Mouse (Mus musculus) brain, embryonic 14.5 days (tissue): Measurements from ENCODE around the gene Prkcz. TPM values are rescaled to one million over a fixed set of nuclear protein-coding genes. Genes with fewer than 3 reads are reported as not detected.
"Not testable (repeated sequence)": the region's sequence is repeated elsewhere in the genome, so short reads cannot be mapped to it uniquely, and the experiment has no call there.

ENCODE experiments used
- DNase-seq: peaks from one replicate; pipeline ENCODE4 v3.0.0-alpha.2; 2011; ENCODE audit warnings: low read depth
- CTCF ChIP-seq: fragments of 200-500 bp; IDR thresholded peaks from 2 replicates; pipeline ENCODE4 v1.5.1; 2012; ENCODE audit warnings: inconsistent platforms, mild to moderate bottlenecking, moderate library complexity, borderline replicate concordance; ENCODE audit not compliant: insufficient read depth, insufficient read length; ENCODE audit errors: extremely low read depth
- POLR2A ChIP-seq: fragments of 200-500 bp; IDR thresholded peaks from 2 replicates; pipeline ENCODE4 v1.6.1; 2012; ENCODE audit warnings: mild to moderate bottlenecking, inconsistent platforms, borderline replicate concordance; ENCODE audit not compliant: poor library complexity, insufficient read depth, insufficient read length, severe bottlenecking; ENCODE audit errors: extremely low read depth
- polyA plus RNA-seq: library from polyadenylated mRNA; depleted of rRNA; stranded (reverse); fragments of >200 nt; gene quantifications from 2 replicates; pipeline ENCODE4 v1.2.3, GENCODE M21; 2012

Prkcz gene
- polyA plus RNA-seq, 1 experiment = 80.3 TPM

- DNase-seq = peak; percentile 57
- no peak for TF ChIP-seq CTCF
- no peak for TF ChIP-seq POLR2A
Observed at GRCm38 (mm10) chr4:155274851-155275250, 86.3 kb downstream of the Prkcz start.

- TF ChIP-seq POLR2A (no peak), CTCF (no peak)
- DNase-seq = no peak
Observed at GRCm38 (mm10) chr4:155274451-155274850, 86.7 kb downstream of the Prkcz start.

- TF ChIP-seq POLR2A (no peak), CTCF (peak; percentile 53; the same call in 1 of the 2 replicates)
- no peak for DNase-seq
Observed at GRCm38 (mm10) chr4:155268382-155268781, 92.8 kb downstream of the Prkcz start.

GRCm38 (mm10) chr4:155267639-155268175 lies 93.5 kb downstream of the Prkcz start:
- DNase-seq = no peak
- no peak for TF ChIP-seq CTCF
- TF ChIP-seq POLR2A = no peak

- no peak for TF ChIP-seq CTCF
- TF ChIP-seq POLR2A = no peak
Observed at GRCm38 (mm10) chr4:155267047-155267543, 94.1 kb downstream of the Prkcz start.

GRCm38 (mm10) chr4:155264521-155265321 lies 96.4 kb downstream of the Prkcz start:
- DNase-seq = no peak

More at GRCm38 (mm10) chr4:155267047-155267543, 94.1 kb downstream of the Prkcz start:
- DNase-seq = no peak

GRCm38 (mm10) chr4:155252253-155252652 lies 108.9 kb downstream of the Prkcz start:
- no peak for DNase-seq
- TF ChIP-seq POLR2A (no peak), CTCF (no peak)

More at GRCm38 (mm10) chr4:155264521-155265321, 96.4 kb downstream of the Prkcz start:
- TF ChIP-seq CTCF (no peak), POLR2A (no peak)

GRCm38 (mm10) chr4:155251147-155251546 lies 110.0 kb downstream of the Prkcz start:
- TF ChIP-seq POLR2A (no peak), CTCF (no peak)
- DNase-seq = peak; percentile 76

GRCm38 (mm10) chr4:155250361-155251117 lies 110.6 kb downstream of the Prkcz start:
- TF ChIP-seq CTCF = no peak
- no peak for TF ChIP-seq POLR2A
- no peak for DNase-seq

GRCm38 (mm10) chr4:155249648-155250351 lies 111.4 kb downstream of the Prkcz start, which contains the start of gene Faap20:
Gene Faap20, plus strand, starts transcription at chr4:155249802.
- DNase-seq = peak; percentile 96
- TF ChIP-seq CTCF = no peak
- peak; percentile 79; the same call in 1 of the 2 replicates for TF ChIP-seq POLR2A

GRCm38 (mm10) chr4:155249257-155249647 lies 111.9 kb downstream of the Prkcz start:
- peak; percentile 97 for DNase-seq
- no peak for TF ChIP-seq POLR2A
- peak; percentile 95 for TF ChIP-seq CTCF

- not testable (repeated sequence) for DNase-seq
Observed at GRCm38 (mm10) chr4:155248054-155248453, 113.1 kb downstream of the Prkcz start.

- peak; percentile 83 for DNase-seq
- TF ChIP-seq CTCF = no peak
- TF ChIP-seq POLR2A = no peak
Observed at GRCm38 (mm10) chr4:155246691-155247105, 114.5 kb downstream of the Prkcz start.
